Mouse (Mus musculus) intestine, embryonic 14.5 days (tissue): ENCODE measurements around the gene Tnrc18. TPM values are rescaled to one million over a fixed set of nuclear protein-coding genes. Genes with fewer than 3 reads are reported as not detected.
A peak's percentile ranks its signal among the peaks of the same experiment; 100 is the strongest.

Experiments used
- ATAC-seq: fragments of 200-750 bp; cut with Nextera tagmentation; replicated peaks from 2 replicates; pipeline ENCODE4 v1.8.0; 2017; ENCODE audit warnings: low read depth, moderate number of reproducible peaks, moderate TSS enrichment, moderate library complexity; ENCODE audit not compliant: low FRiP score, low TSS enrichment
- DNase-seq: peaks from one replicate; pipeline ENCODE4 v3.0.0-alpha.2; 2018; ENCODE audit warnings: low spot score
- H3K27ac ChIP-seq: fragments of 300-500 bp; sonication (generic); 2 replicates; pipeline ENCODE4 v1.5.1; 2014; ENCODE audit warnings: low read depth, mild to moderate bottlenecking, control low read depth
- H3K27me3 ChIP-seq: fragments of 300-500 bp; sonication (generic); replicated peaks from 2 replicates; pipeline ENCODE4 v1.6.1; 2014; ENCODE audit warnings: low read length, control low read depth; ENCODE audit not compliant: control insufficient read depth, insufficient read depth
- H3K36me3 ChIP-seq: fragments of 300-500 bp; sonication (generic); 2 replicates; pipeline ENCODE4 v1.6.1; 2014; ENCODE audit warnings: low read length, control low read depth; ENCODE audit not compliant: control insufficient read depth, insufficient read depth
- H3K4me1 ChIP-seq: fragments of 300-500 bp; sonication (generic); replicated peaks from 2 replicates; pipeline ENCODE4 v1.6.1; 2014; ENCODE audit warnings: low read length, control low read depth, mixed read lengths; ENCODE audit not compliant: control insufficient read depth, insufficient read depth
- H3K4me2 ChIP-seq: fragments of 300-500 bp; sonication (generic); 2 replicates; pipeline ENCODE4 v1.6.1; 2014; ENCODE audit warnings: low read length
- H3K4me3 ChIP-seq: fragments of 300-500 bp; sonication (generic); 2 replicates; pipeline ENCODE4 v1.5.1; 2014; ENCODE audit warnings: low read depth, low read length, control low read depth, mixed read lengths
- H3K9ac ChIP-seq: fragments of 300-500 bp; sonication (generic); 2 replicates; pipeline ENCODE4 v1.6.1; 2014; ENCODE audit warnings: mild to moderate bottlenecking, low read length
- H3K9me3 ChIP-seq: fragments of 300-500 bp; sonication (generic); 2 replicates; pipeline ENCODE4 v1.6.1; 2016; ENCODE audit warnings: low read length, control low read depth; ENCODE audit not compliant: control insufficient read depth
- WGBS: fragments of 180-500 bp; shearing (Covaris S2); extraction: QIAGEN DNeasy Blood & Tissue Kit; methylation state at CpG from one replicate; pipeline ENCODE4 v1.1.7; 2014; 5-methylcytosine and 5-hydroxymethylcytosine counted together
- polyA plus RNA-seq: library from polyadenylated mRNA; unstranded; fragments of >200 nt; fragmentation: Nextera tagmentation; extraction: Ambion mirVana; gene quantifications from 2 replicates; pipeline ENCODE4 v1.2.1, GENCODE M21; 2014

Gene Tnrc18
- polyA plus RNA-seq, 1 experiment from 2014 or later: 31.3 TPM

DNA sequence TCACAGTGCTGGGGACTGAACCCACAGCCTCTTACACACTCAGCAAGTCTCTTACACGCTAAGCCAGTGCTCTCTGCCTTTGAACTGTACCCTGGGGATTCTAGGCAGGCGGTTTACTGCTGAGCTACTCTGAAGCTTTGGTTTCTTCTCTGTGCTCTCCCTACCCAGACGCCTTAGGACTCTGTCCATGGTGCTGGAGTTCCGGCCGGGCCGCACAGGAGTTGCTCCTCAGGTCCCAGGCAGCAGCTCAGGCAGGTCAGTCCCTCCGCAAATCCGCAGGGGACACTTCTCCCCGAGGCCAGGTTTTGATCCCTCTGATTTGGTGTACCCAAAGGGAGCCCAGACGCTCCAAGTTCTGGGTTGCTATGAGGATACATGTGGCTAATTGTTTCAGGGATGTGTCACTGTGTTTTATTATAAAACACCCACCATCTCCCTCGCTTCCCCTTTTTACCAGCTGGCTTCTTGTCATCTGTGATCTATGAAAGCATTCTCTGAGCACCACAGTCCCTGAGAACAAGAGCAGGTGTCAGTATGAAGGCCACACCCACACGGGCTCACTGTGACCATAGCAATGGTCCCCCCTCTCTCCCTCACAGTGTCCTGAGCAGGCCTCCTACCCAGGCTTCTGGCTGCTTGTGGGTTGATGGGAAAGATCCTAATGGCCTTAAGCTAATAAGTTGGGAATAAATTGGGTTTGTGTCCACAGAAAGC lies 122.7 kb downstream of the Tnrc18 start:
- Histone ChIP-seq H3K4me3 (no peak overlapping the region), H3K36me3 (no peaks in the 10 kb centered on the region), H3K4me1 (no peaks in the 10 kb centered on the region), H3K4me2 (no peak overlapping the region), H3K9ac (no peak overlapping the region), H3K9me3 (no peaks in the 10 kb centered on the region), H3K27ac (no peak overlapping the region), H3K27me3 (no peaks in the 10 kb centered on the region)
- DNase-seq (peak; percentile 92), ATAC-seq (0 out of 2 replicates have a peak, but pooled peaks have one; percentile 47)
- WGBS: 10% methylated on average over 12 of the region's 12 CpGs

DNA sequence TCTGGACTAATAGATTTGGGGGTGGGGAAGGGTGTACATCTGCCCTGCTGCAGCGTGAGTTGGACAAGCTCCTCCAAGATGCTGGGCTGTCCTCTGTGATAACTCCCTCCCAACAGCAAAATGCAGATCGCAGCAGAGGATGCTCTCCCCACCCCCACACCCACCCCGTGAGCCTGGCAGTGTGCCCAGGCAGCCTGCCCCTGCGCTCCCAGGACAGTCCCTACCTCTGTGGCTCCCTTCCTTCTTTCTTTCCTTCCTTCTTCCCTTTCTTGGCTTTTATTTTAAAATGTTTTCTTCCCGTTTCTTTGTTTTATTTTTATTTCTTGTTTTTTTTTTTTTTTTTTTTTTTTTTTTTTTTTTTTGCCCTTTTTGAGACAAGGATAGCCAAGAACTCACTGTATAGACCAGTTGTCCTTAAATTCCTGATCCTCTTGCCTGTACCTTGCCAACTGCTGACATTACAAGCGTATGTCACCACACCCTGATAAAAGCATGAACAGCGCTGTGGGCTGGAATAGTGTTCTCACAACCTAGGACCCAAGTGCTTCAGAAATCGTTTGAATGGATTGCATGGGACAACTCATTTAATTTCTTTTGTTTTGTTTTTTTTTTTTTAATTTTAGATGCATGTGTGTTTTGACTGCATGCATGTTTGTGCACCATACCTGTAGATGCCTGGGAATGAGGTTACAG lies 123.6 kb downstream of the Tnrc18 start:
- Histone ChIP-seq H3K4me2 (no peak overlapping the region), H3K4me3 (no peak overlapping the region), H3K36me3 (no peaks in the 10 kb centered on the region), H3K9me3 (no peaks in the 10 kb centered on the region), H3K9ac (no peak overlapping the region), H3K27me3 (no peaks in the 10 kb centered on the region), H3K4me1 (no peaks in the 10 kb centered on the region), H3K27ac (no peak overlapping the region)
- WGBS: 51% methylated on average over 8 of the region's 8 CpGs
- ATAC-seq: no peak
- DNase-seq: no peak

DNA sequence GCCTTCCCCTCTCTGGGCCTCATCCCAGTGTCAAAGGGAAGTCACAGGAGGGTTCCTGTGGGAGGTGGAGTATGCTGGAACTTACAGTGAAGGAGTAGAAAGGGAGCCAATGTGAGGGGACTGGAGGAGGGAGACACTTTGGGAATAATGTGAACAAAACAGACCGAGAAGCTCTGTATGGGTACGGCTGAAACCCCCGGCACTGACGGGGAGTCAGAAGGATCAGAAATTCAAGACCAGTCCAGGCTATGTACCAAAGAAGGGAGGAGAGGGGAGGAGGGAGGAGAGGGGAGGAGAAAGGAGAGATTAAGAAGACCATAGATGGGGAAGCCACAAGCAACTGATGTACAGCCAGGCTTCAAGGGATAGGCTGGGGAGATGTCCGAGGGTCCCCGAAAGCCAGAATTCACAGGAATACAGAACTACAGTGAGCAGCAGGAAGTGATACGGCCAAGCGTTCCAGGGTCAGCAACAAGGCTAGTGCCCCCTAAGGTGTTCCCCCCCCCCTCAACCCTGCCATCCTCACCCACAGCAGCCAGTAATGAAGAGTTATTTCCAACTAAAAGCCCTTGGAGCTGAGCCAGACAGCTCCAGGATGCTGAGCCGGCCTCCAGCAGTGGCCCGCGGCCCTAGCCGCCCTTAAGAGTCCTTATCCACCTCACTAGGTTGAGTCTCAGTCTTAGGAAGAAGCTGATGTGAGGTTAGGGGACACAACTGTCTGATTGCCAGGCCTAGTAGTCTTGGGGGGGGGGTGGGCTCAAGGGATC lies 124.3 kb downstream of the Tnrc18 start:
- no peak overlapping the region for H3K27ac ChIP-seq
- H3K36me3 ChIP-seq: no peaks in the 10 kb centered on the region
- no peaks in the 10 kb centered on the region for H3K4me1 ChIP-seq
- no peak overlapping the region for H3K4me3 ChIP-seq
- no peak for ATAC-seq
- H3K27me3 ChIP-seq: no peaks in the 10 kb centered on the region
- H3K9ac ChIP-seq: no peak overlapping the region
- no peaks in the 10 kb centered on the region for H3K9me3 ChIP-seq
- H3K4me2 ChIP-seq: no peak overlapping the region
- WGBS: 75% methylated on average over 12 of the region's 12 CpGs
- no peak for DNase-seq

- Histone ChIP-seq H3K9me3 (no peaks in the 10 kb centered on the region), H3K27me3 (no peaks in the 10 kb centered on the region), H3K4me2 (no peak within 1 kb of the TSS), H3K4me1 (no peaks in the 10 kb centered on the region), H3K36me3 (no peaks in the 10 kb centered on the region), H3K9ac (no peak within 1 kb of the TSS), H3K27ac (no peak within 1 kb of the TSS), H3K4me3 (no peak within 1 kb of the TSS)
- 45% methylated on average over 14 of the region's 14 CpGs for WGBS
- DNase-seq (no peak), ATAC-seq (no peak)
Observed at GRCm38 (mm10) chr5:142692248-142692647, 125.2 kb downstream of the Tnrc18 start, which contains the start of gene Slc29a4. TSS of gene Slc29a4 (plus strand) at chr5:142692512.

DNA sequence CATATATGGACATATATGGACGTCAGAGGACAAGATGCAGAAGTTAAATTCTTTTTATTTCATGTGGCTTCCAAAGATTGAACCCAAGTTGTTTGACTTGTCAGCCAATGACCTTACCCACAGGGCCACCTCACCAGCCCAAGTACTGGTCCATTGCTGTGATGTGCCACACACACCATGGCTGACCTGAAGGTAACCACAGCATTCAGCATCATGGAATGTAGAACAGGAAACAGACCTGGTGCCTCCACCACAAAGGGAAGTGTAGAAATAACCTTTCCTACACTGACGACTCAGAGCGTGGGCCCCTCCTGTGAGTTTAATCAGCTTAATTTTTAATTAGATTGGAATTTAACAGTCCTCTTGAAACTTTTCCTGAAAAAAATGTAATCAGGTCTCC lies 127.1 kb downstream of the Tnrc18 start:
- H3K9ac ChIP-seq: no peak overlapping the region
- H3K4me1 ChIP-seq: no peaks in the 10 kb centered on the region
- no peak for ATAC-seq
- no peaks in the 10 kb centered on the region for H3K9me3 ChIP-seq
- no peak for DNase-seq
- no peaks in the 10 kb centered on the region for H3K27me3 ChIP-seq
- H3K4me3 ChIP-seq: no peak overlapping the region
- H3K36me3 ChIP-seq: no peaks in the 10 kb centered on the region
- no peak overlapping the region for H3K27ac ChIP-seq
- H3K4me2 ChIP-seq: no peak overlapping the region
- 84% methylated on average over 3 of the region's 3 CpGs for WGBS

DNA sequence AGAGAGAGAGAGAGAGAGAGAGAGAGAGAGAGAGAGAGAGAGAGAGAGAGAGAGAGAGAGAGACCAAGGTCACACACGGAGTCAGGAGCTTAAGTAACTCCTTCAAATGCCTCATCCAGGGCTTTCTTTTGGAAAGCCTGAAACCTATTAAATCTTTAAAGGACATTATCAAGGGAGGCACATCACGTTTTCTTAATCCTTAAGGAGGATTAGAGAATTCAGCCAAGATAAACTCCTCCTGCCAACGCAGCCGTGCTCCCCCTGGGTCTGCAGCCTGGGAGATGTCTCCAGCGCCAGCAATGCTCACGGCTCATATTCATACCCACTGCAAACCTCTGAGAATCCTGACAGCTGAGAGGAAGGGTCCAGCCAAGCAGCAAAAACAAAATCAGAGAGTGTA lies 128.6 kb downstream of the Tnrc18 start:
- H3K27me3 ChIP-seq: no peaks in the 10 kb centered on the region
- no peak overlapping the region for H3K4me2 ChIP-seq
- H3K36me3 ChIP-seq: no peaks in the 10 kb centered on the region
- 45% methylated on average over 6 of the region's 6 CpGs for WGBS
- H3K4me3 ChIP-seq: no peak overlapping the region
- DNase-seq: no peak
- H3K4me1 ChIP-seq: no peaks in the 10 kb centered on the region
- ATAC-seq: no peak
- no peak overlapping the region for H3K27ac ChIP-seq
- H3K9me3 ChIP-seq: no peaks in the 10 kb centered on the region
- no peak overlapping the region for H3K9ac ChIP-seq

GRCm38 (mm10) chr5:142682529-142682928 lies 134.9 kb downstream of the Tnrc18 start:
- no peak for ATAC-seq
- DNase-seq: no peak
- Histone ChIP-seq H3K4me2 (no peak overlapping the region), H3K4me1 (no peaks in the 10 kb centered on the region), H3K27me3 (no peaks in the 10 kb centered on the region), H3K36me3 (no peaks in the 10 kb centered on the region), H3K27ac (no peak overlapping the region), H3K4me3 (no peak overlapping the region), H3K9ac (no peak overlapping the region), H3K9me3 (0 out of 2 replicates have a peak, but pooled peaks cover 4% of the 10 kb centered on the region)
- WGBS: 87% methylated on average over 5 of the region's 5 CpGs

GRCm38 (mm10) chr5:142681911-142682310 lies 135.6 kb downstream of the Tnrc18 start:
- no peaks in the 10 kb centered on the region for H3K36me3 ChIP-seq
- no peak for DNase-seq
- H3K4me2 ChIP-seq: no peak overlapping the region
- no peaks in the 10 kb centered on the region for H3K4me1 ChIP-seq
- WGBS: 84% methylated on average over 3 of the region's 3 CpGs
- no peak overlapping the region for H3K4me3 ChIP-seq
- H3K27me3 ChIP-seq: no peaks in the 10 kb centered on the region
- H3K27ac ChIP-seq: no peak overlapping the region
- no peak for ATAC-seq
- 0 out of 2 replicates have a peak, but pooled peaks cover 4% of the 10 kb centered on the region for H3K9me3 ChIP-seq
- H3K9ac ChIP-seq: no peak overlapping the region
